Mouse (Mus musculus) neural tube, embryonic 10.5 days (tissue): ENCODE data around the gene Ppfibp2.

Source experiments
- DNase-seq: peaks from one replicate; pipeline ENCODE4 v3.0.0-alpha.2; 2017; ENCODE audit warnings: low spot score; ENCODE audit errors: extremely low spot score

Gene Ppfibp2

DNA sequence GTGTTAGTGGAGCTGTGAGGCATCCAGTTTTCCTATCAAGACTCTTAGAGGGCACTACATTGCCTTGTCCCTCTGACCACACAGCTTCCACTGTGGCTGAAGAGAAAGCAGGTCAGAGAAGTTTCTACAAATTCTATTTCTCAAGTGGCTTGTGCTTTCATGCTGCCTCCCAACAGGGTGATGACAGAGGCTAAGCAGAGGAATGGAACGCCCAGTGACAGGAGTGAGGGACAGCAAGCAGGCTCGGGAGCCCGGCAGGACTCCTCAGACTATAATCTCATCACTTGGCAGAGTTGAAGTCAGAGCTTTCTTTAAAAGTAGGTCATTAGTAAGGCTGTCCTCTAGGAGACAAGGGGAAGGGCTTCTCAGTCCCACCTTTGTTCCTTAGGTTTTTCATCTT lies 160.9 kb downstream of the Ppfibp2 start:
- DNase-seq: no peak

DNA sequence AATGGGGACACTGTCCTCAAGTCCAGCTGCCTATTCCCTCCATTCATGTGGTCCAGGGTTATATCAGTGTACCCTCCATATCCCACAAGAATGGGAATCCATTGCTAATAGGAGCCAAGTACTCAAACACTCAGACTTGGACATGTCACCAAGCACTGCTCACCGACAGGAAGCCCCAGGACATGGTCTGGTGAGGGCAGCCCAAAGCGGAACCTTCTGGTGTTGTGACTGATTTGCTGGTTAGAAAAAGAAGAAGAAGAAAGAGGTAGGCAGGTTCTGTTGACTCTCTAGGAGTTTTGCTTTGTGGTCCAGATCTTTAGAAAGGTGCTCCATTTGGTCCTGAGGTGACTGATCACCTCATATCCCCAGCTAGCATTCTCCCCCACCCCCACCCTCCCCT lies 161.7 kb downstream of the Ppfibp2 start:
- no peak for DNase-seq

DNA sequence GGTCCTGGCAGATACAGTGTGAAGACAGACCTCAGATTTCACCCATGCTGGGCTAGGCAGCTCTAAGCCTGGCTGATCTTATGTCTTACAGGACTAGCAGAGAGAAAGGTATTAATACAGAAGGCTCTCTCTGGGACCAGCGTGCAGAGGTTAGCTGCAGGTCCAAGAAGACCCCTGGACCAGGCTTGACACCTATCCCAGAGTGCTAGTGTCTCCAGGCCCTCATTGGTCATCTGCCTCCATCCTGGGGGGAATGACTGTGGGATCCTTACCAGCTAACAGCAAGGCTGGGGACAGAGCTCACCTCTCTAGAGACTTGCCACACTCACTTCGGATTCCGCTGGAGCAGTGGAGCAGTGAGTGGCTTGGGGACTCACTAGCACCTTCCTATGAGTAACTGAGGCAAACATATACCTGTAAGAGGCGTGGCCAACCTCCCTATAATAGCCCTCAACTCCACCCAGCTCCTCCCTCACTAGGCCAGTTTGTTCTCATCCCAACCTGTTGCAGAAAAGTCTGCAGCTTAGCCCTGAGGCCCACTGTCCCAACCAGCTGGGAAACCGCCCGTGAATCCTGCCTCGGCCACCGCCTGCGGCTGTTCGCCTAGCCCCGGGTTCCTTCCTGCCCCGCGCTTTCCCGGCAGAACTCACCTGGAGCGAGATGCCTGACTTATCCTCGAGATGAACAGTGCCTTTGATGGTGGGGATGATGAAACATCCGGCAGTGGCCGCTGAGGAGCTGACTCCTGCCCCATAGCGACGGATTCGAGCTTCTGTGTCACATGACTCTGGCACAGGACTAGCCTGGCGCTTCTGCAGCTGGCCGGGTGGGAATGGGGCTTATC lies 162.5 kb downstream of the Ppfibp2 start, which contains the start of gene Cyb5r2:
Cyb5r2 (minus strand) TSS at position 725 of the 844 bp plus-strand sequence.
- peak; percentile 47 for DNase-seq

DNA sequence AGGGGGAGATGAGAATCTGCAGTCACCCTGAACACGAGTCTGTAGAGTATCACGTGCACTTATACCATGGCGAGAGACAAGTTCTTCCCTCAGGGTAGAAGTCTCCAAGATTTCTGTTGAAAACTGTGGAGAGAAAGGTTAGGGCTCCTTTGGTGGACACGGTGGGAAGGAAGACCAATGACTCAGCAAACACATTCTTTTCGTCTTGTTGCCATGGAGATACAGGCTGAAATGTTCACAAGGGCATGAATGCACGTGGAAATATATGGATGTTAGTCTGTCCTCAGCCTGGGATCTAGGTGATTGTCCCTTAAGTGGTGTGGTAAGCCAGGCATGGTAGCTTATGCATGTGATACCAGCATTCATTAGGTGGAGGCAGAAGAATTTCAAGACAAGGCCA lies 175.8 kb downstream of the Ppfibp2 start:
- DNase-seq: no peak

DNA sequence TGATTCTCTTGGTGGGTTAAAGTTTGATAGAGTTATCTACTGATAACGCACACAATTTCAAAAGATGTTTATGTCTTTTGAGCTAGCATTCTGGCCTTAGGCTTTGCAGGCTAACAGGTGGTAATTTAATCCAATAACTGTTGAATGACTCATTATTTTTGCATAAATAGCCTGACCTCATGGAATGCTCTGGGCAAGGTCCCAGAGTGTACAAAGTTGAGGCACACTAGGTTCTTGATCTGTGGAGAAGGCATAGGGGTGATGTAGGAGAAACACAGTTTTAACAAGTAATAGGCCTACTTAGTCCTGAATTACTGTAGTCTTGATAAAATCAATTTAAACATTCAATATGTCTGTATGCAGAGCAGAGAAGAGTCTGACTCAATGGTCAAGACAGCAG lies 183.2 kb downstream of the Ppfibp2 start:
- no peak for DNase-seq

DNA sequence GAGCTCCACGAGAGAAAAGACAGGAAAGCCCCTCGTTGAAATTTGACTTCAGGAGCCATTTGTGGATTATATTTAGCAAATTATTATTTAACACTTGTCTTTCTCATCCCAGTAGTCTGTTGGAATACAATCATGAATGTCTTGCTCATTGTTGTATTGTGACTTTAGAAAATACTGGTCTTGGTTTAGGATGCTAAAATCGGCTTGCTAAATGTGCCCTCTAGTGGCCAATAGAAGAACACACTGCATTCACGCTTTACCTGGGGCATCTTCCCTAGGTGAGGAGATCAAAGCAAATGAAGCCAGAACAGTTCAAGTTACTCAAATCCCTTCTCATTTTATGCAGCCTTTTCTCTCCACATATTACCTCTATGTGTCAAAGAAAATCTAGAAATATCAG lies 184.6 kb downstream of the Ppfibp2 start:
- DNase-seq: no peak

DNA sequence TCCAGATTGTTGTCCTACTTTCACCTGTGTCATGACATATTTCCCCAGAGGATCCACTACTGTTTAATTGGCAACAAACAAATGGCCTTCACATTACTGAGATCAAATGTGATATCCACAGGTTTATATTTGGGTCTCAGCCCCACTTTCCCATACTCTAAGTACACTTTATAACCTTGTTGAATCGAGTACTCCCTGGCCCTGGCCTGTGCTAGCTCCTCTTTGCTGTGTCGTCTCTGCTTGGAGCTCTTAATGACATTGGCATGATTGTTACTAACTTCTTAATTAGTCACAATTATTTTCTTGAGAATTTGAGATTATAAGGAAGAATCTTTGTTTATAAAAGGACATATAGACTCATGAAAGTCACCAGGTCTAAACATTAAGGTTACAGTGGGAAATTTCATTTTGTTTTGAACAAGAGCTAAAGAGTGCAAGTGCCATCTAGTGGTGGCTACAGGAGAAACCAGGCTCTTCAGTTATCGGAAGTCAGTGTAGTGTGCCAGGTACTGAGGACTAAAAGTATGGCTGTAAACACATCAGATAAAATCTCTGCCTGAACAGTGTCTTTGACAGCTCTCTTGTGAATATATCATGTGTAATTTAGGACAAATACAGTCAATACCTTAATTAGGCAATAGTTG lies 193.1 kb downstream of the Ppfibp2 start:
- DNase-seq: no peak

DNA sequence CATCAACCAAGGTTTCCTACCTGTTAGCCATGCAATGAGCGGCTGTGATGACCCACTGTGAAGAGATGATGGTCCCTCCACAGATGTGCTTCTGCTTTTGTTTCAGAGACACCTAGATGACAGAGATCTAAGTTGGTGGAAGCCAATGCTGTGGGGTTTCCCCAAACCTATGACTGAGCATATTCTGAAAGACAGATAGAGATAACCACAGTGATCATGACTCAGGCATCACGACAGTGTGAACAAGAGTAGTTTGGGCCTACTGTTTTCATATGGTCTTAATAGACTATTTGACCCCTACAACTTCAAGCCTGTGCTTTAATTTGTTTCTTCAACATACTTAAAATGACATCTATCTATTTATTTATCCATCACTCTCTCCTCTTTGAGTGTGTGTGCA lies 201.5 kb downstream of the Ppfibp2 start:
- DNase-seq: no peak
